Mouse (Mus musculus): ENCODE measurements around the gene Adamtsl4.

DNA sequence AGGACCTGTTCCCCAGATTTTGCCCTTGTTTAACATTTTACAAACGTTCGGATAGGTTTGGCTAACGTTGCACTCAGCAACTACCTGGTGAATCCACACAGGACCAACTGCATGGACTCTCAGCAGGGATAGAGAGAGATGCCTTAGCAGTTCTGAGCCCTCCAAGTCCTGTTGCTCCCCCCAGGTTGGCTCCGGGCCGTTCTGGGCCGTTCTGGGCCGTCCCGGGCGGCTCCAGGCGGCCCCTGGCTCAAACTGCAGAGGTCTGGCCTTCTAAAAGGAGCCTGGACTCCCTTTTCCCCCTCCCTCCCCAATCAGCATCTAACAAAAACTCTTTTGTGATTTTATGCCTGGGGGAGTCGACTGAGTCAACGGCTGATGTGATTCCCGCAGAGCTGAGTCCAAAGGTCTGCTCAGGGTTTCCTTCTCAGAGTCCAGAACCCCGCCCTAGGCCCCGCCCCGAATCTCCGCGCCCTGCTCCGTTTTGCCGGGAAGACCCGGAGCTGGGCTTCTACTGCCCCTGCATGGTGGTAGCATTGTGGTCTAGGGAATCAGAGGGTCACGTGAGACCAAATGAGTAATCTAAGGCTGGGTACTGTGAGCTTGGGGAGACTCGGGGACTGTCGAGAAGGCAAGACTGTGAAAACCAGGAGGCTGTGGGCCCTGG lies 14.3 kb upstream of the Adamtsl4 start:
- no peak for TF ChIP-seq CTCF (IDR thresholded peaks at IDR 0.05; ENCODE audit: control insufficient read depth, insufficient read depth, insufficient read length)
- no peak for TF ChIP-seq MYOG (IDR thresholded peaks at IDR 0.05; ENCODE audit: control insufficient read depth, extremely low read depth, insufficient read length)

All from C2C12 (cell line).